Mouse (Mus musculus): Measurements from ENCODE around the gene Prr23a3.

The Prr23a3 gene

DNA sequence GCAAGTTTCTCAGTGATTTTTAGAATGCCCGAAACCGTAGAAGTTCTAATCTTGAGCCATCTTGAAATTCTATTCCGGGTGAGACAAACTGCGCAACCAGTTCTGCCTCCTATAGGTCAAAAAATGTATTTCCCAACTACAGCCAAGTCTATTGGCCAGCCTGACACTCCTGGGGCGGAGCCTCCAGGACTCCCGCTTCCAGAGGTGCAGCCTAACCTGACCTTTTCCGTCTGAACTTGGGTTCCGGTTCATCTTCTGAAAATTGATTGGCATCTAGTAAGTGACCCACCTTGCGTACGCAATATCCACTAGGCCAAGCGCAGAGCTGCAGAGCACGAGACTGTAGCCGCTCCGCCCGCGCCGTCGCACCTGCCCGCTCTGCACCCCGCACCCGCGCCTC lies at the start of gene Prr23a3:
TSS of gene Prr23a3 (plus strand) at position 197 of the 400 bp plus-strand sequence.
- DNase-seq, result no peak

DNA sequence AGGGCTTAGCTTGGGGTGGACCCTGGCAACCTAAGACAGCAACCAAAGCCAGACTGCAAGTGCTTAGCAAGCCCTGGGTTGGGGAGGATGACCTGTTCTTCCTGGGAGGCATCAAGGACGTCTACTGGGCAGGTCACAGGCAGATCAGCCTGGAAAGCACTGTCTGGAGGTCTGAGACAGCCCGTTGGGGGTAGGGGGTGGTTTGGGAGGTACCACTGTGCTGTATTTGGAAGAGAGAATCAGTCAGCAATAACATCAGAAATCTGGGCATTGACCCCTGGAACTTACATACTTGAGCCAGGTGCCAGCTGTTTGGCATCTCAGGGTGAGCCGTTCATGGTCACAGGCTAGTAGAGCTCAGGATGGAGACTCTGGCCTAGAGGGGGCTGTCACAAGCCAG lies 48.5 kb upstream of the Prr23a3 start:
- no peak for DNase-seq

DNA sequence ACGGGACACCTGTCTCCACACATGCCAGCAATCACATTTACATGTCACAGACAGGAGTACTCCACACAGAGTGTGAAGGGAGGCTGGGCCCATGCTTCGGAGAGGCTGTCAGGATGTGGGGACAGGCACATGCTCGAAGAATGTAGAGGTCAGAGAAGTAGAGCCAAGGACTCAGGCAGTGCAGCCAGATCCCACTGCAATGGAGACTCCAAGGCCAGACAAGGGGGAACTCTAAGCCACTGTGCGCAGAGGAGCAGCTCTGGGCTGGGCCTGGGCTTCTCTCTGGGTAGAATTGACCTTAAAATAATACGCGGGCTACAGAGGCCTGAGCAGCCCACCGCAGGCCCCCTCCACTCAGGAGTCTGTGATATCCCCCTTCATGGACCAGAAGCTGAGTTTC lies 47.0 kb upstream of the Prr23a3 start:
- no peak for DNase-seq

DNA sequence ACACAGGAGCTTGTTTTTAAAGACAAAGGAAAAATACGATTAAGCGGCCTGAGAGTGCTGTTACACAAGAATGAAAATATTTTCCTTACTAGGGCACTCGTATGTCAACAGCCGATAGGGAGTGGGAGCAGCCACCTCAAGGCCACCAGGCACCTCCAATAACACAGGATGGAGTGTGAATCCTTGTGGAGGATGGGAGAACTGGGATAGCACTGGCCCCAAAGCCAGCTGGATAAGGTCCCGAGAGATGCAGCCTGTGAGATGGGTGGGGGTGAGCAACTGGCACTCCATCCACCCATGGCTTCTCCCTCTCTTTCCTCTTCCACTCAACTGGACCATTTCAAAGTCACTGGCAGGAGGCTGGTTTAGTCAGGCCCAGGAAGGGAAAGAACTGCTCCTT lies 45.6 kb upstream of the Prr23a3 start:
- DNase-seq, result no peak

DNA sequence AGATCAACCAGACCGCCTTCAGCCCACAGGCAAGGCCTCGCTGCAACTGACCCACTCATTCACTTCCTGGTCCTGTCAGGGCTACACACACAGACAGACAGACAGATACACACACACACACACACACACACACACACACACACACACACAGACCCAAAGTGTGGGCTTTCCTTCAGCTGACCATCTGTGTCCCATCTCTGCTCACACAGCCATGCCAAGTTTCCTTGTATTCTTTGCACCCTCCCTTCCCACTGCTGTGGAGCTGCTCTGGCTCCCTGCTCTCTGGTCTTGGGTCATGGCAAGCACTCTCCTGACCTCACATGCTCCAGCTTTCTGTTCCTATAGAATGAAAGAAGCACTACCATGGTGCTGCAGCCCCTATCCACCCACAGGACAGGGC lies 45.1 kb upstream of the Prr23a3 start:
- no peak for DNase-seq

GRCm38 (mm10) chr9:98820461-98820860 lies 44.1 kb upstream of the Prr23a3 start:
- no peak for DNase-seq

DNA sequence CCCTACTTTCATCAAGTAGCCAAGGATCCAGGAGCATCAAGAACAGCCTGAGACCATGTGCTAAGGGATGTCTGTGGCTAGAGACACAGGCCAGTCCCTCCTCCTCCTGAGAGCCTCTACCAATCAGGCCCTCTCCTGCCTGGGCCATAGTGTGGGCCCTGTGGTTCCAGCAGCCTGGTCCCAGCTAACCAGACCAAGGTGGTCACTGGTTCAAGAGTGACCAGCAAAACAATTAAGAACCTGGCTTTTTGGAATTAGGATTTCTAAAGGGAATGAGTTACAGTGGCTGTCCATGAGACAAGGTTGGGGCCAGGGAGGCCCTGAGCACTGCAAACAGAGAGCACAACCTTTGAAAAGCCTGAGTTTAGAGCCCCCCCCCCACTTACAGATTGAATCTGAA lies 43.5 kb upstream of the Prr23a3 start:
- no peak for DNase-seq

- DNase-seq, result no peak
Observed at GRCm38 (mm10) chr9:98823805-98824204, 40.8 kb upstream of the Prr23a3 start.

- no peak for DNase-seq
Observed at GRCm38 (mm10) chr9:98829508-98829907, 35.1 kb upstream of the Prr23a3 start.

GRCm38 (mm10) chr9:98837537-98838074 lies 27.0 kb upstream of the Prr23a3 start:
- DNase-seq, result no peak

DNA sequence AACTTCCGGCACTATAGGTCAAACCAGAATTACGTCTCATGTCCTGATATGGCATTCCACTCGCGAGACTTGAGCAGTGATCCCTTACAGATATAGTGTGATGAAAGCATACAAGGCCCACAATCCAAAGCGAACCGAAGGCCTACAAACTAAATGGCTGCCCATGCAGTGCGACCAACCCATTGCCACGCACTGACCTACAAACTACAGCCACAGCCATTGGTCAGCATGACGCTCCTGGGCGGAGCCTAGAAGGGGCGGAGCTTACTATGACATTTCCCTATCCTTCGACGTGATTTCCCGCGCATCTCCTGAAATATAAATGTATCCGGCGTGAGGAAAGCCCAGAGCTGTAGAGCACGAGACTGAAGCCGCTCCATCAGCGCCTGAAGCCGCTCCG lies 22.4 kb upstream of the Prr23a3 start, which contains the start of gene Prr23a1:
TSS of gene Prr23a1 (plus strand) at position 387 of the 400 bp plus-strand sequence.
- DNase-seq, result peak; percentile 10

- DNase-seq, result no peak
Observed at GRCm38 (mm10) chr9:98856210-98856609, 8.4 kb upstream of the Prr23a3 start, which contains the start of gene Prr23a2. Gene Prr23a2, plus strand, starts transcription at chr9:98856494.

DNA sequence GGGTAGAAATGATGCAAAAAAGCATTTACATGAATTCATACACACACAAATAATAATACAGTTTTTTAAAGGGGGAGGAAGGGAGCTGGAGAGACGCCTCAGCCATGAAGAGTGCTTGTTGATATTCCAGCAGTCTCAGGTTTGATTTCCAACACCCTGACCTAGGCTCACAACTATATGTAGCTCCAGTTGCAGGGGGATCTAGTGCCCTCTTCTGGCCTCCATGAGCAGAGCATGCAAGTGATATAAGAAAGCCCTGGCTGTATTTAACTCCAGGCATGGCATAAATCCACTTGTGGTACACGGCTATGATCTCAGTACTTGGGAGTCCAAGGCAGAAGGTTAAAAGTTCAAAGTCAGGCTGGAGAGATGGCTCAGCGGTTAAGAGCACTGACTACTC lies 1.1 kb upstream of the Prr23a3 start:
- peak; percentile 10 for DNase-seq

DNA sequence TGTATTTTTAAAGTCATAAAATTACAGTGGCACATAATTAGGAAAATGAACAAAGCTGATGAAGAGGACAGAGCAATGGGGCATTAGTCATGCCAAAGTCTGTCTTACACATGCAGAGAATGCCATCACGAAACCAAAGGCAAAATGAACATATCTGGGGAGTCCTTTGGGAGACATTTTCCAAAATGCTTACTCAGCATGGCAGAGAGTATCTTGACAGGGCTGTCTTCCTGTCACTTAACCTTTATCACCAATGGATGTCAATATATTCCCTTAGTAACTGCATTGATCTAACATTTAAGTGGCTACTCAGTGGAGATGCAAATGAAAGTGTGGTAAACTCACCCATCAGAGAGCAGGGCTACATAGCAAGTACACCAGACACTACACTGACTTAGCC lies 36.9 kb downstream of the Prr23a3 start:
- no peak for DNase-seq

DNA sequence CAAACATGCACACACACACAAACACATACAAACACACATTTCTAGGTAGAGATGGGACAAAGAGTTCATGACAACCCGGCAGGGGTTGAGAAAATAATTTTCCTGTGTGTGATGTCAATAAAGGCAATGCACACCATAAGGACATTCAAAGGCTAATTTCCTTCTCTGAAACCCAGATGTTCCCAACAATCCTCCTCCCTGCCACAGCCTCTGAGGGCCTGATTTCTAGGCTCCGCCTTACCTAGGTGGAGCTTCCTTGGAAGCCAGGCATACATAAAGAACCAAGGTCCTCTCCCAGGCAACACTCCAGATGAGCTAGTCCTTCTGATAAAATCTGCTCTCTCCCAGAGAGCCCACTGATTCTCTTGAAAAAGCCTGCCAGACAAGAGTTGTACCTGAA lies 38.3 kb downstream of the Prr23a3 start, which contains the start of gene 7420426K07Rik:
TSS of gene 7420426K07Rik (plus strand) at position 301 of the 400 bp plus-strand sequence.
- no peak for DNase-seq
